In the genomic region with DNA sequence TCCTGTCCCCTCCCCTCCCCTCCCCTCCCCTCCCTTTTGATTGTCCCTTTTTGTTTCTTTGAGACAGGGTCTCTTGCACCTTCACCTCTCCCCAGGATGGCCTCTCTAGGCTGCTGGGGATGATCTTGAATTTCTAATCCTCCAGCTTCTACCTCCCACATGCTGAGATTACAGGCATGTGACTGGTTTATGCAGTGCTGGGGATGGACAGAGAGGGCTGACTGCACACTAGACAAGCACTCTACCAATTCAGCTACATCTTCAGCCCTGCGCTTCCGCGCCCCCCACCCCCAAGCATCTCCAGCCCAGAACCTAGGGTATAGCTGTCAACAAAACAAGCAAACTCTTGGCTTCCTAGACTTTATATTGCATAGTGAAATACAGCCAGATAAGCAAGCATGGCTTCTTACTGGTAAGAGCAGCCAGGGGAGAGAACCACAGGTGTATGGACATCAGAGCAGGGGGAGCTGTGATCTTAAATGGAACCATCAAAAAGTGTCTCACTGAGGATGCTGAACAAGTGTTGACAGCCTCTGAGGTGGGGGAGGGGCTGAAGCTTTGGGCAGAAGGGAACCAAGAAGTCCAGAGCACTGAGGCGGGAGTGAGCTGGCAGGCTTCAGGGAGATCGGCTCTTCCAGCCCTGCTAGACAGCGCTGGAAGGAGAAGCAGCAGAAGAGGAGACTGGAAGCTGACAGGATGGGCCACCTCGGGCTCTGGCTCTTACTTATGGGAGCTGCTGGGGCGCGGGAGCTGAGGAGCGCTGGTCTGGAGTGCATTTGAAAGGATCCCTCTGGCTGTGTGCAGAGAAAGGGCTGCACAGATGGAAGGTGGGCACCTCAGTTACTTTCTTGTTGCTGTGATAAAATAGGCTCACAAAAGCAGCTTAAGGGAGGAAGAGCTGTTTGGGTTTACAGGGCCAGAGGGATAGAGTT, we compare ENCODE assay signal across 11 mouse cellular contexts. TPM values are rescaled to one million over a fixed set of nuclear protein-coding genes. Genes with fewer than 3 reads are reported as not detected.
A peak's percentile ranks its signal among the peaks of the same experiment; 100 is the strongest.
DNase-seq lines count a peak whose midpoint lies in the region; ATAC-seq lines count a peak whose summit lies in the region.
"Had no signal": no experiment of that assay in that cellular context is flagged by ENCODE, and none has a peak within 500 bp of the region (broad histone marks: within the 10 kb centered on the region; RNA-seq: fewer than 3 reads in every experiment).

No protein-coding gene starts in this region.

- H3K4me3 ChIP-seq in hindbrain, embryonic 11.5 days (ENCODE audit: low read depth, low read length), result no peak overlapping the region
- H3K4me3 ChIP-seq in limb, embryonic 12.5 days (replicated peaks), result no peak overlapping the region
- H3K4me3 ChIP-seq: erythroblast, embryonic 14.5 days had no signal

- no peak overlapping the region for H3K27ac ChIP-seq in hindbrain, embryonic 11.5 days (ENCODE audit: low read depth, low read length)
- H3K27ac ChIP-seq in limb, embryonic 12.5 days, result no peak overlapping the region

- no peak overlapping the region for H3K4me2 ChIP-seq in hindbrain, embryonic 11.5 days (replicated peaks; ENCODE audit: low read depth, low read length)
- H3K4me2 ChIP-seq in limb, embryonic 12.5 days, result peak overlapping the region; percentile 35

- ATAC-seq in hindbrain, embryonic 11.5 days (ENCODE audit: low FRiP score), result no peak
- ATAC-seq in limb, embryonic 12.5 days (ENCODE audit: insufficient number of reproducible peaks, insufficient read depth, low FRiP score, low TSS enrichment, low read depth), result no peak

- H3K4me1 ChIP-seq in hindbrain, embryonic 11.5 days (replicated peaks; ENCODE audit: control insufficient read depth, insufficient read depth, low read length), result no peaks in the 10 kb centered on the region
- H3K4me1 ChIP-seq in limb, embryonic 12.5 days (replicated peaks), result peaks cover 6% of the 10 kb centered on the region; the same call in 1 of the 2 replicates

- peak; percentile 40 to 72 for DNase-seq in left cerebral cortex, adult 18-20 months (ENCODE audit: low spot score in 2 of 2)
- DNase-seq in left cerebral cortex, adult 11 months (ENCODE audit: low spot score), result no peak
- DNase-seq in hindbrain, embryonic 11.5 days (ENCODE audit: low spot score), result peak; percentile 23
- peak; percentile 39 to 50 for DNase-seq in right cerebral cortex, postnatal 36 days (ENCODE audit: low spot score in 2 of 2)
- no peak for DNase-seq in cerebellum, adult 9-11 months
- no peak for DNase-seq in ovary, postnatal 14 days (ENCODE audit: low spot score)
- DNase-seq: heart, postnatal 14 days had no signal

- no peaks in the 10 kb centered on the region for H3K9me3 ChIP-seq in hindbrain, embryonic 11.5 days (ENCODE audit: control insufficient read depth, low read length)
- H3K9me3 ChIP-seq in limb, embryonic 12.5 days, result no peaks in the 10 kb centered on the region

- 25% methylated on average over 10 of the region's 10 CpGs for WGBS in hindbrain, embryonic 11.5 days
- 20% methylated on average over 10 of the region's 10 CpGs for WGBS in limb, embryonic 12.5 days

- H3K27me3 ChIP-seq in hindbrain, embryonic 11.5 days (ENCODE audit: control insufficient read depth, insufficient read depth, low read length), result no peaks in the 10 kb centered on the region
- H3K27me3 ChIP-seq in limb, embryonic 12.5 days, result peaks cover 12% of the 10 kb centered on the region

- no peak overlapping the region for H3K9ac ChIP-seq in hindbrain, embryonic 11.5 days (ENCODE audit: low read depth, low read length)
- 0 out of 2 replicates have a peak overlapping the region, but pooled peaks have one; percentile 8 for H3K9ac ChIP-seq in limb, embryonic 12.5 days (replicated peaks)

- H3K36me3 ChIP-seq in hindbrain, embryonic 11.5 days (ENCODE audit: control insufficient read depth, insufficient read depth, low read length), result no peaks in the 10 kb centered on the region
- H3K36me3 ChIP-seq in limb, embryonic 12.5 days, result no peaks in the 10 kb centered on the region

RNA-seq across cellular contexts. Expression of a gene that starts 12.0 kb away (rescaled TPM):
- total RNA-seq in left cerebral cortex, adult 18-20 months (2021), result under 1 TPM in 1 of 2 experiments, not detected in 1; 0.59 TPM
- polyA plus RNA-seq in hindbrain, embryonic 11.5 days (2014; fragmentation: Nextera tagmentation; extraction: Ambion mirVana), result 22.9 TPM in 2 replicates
- 36.2 and 39.6 TPM in 2 replicates for polyA plus RNA-seq in limb, embryonic 12.5 days (2016; fragmentation: Nextera tagmentation; extraction: Ambion mirVana)
- total RNA-seq: MEL had no signal
- polyA plus RNA-seq: erythroblast, embryonic 14.5 days had no signal

RNA-seq across cellular contexts. Expression of a gene that starts 23.0 kb away (rescaled TPM):
- not detected for total RNA-seq in left cerebral cortex, adult 18-20 months (2021)
- polyA plus RNA-seq in hindbrain, embryonic 11.5 days (2014; fragmentation: Nextera tagmentation; extraction: Ambion mirVana), result not detected in 2 replicates
- polyA plus RNA-seq in limb, embryonic 12.5 days (2016; fragmentation: Nextera tagmentation; extraction: Ambion mirVana), result not detected in 2 replicates
- total RNA-seq: heart, postnatal 14 days; left cerebral cortex, postnatal 10 days; MEL had no signal
- polyA plus RNA-seq: erythroblast, embryonic 14.5 days had no signal

RNA-seq across cellular contexts. Expression of a gene that starts 35.0 kb away (rescaled TPM):
- not detected for total RNA-seq in left cerebral cortex, adult 18-20 months (2021)
- polyA plus RNA-seq in hindbrain, embryonic 11.5 days (2014; fragmentation: Nextera tagmentation; extraction: Ambion mirVana), result not detected in 2 replicates
- polyA plus RNA-seq in limb, embryonic 12.5 days (2016; fragmentation: Nextera tagmentation; extraction: Ambion mirVana), result 0.28 TPM in 1 of 2 replicates, not detected in the other
- total RNA-seq: MEL had no signal
- polyA plus RNA-seq: erythroblast, embryonic 14.5 days had no signal

RNA-seq across cellular contexts. Expression of a gene that starts 43.2 kb away (rescaled TPM):
- not detected for total RNA-seq in left cerebral cortex, adult 18-20 months (2021)
- polyA plus RNA-seq in hindbrain, embryonic 11.5 days (2014; fragmentation: Nextera tagmentation; extraction: Ambion mirVana), result not detected in 2 replicates
- polyA plus RNA-seq in limb, embryonic 12.5 days (2016; fragmentation: Nextera tagmentation; extraction: Ambion mirVana), result not detected in 2 replicates
- total RNA-seq: heart, postnatal 14 days; left cerebral cortex, postnatal 10 days; MEL had no signal
- polyA plus RNA-seq: erythroblast, embryonic 14.5 days had no signal

RNA-seq across cellular contexts. Expression of a gene that starts 52.9 kb away (rescaled TPM):
- total RNA-seq in left cerebral cortex, adult 18-20 months (2021), result 10 to 100 TPM; 83.0 to 89.2 TPM
- 47.9 and 56.8 TPM in 2 replicates for polyA plus RNA-seq in hindbrain, embryonic 11.5 days (2014; fragmentation: Nextera tagmentation; extraction: Ambion mirVana)
- polyA plus RNA-seq in limb, embryonic 12.5 days (2016; fragmentation: Nextera tagmentation; extraction: Ambion mirVana), result 24.9 and 32.7 TPM in 2 replicates

Comparison
In these comparisons a context has a peak if more than half of its experiments do, and no peak if none do; other contexts are left out.
1. DNase-seq: peak in left cerebral cortex, adult 18-20 months (2 of 2), hindbrain, embryonic 11.5 days (single experiment) and right cerebral cortex, postnatal 36 days (2 of 2); none in left cerebral cortex, adult 11 months (single experiment), cerebellum, adult 9-11 months (single experiment) and ovary, postnatal 14 days (single experiment).